Comparison of ENCODE assay signal across 13 mouse cellular contexts in genomic region chr10:122402270-122402669, GRCm38 (mm10). TPM values are rescaled to one million over a fixed set of nuclear protein-coding genes. Genes with fewer than 3 reads are reported as not detected.
"Had no signal": no experiment of that assay in that cellular context is flagged by ENCODE, and none has a peak within 500 bp of the region (broad histone marks: within the 10 kb centered on the region; RNA-seq: fewer than 3 reads in every experiment).

No protein-coding gene starts in this region.

- DNase-seq: liver, postnatal 0 days; lung, adult 2 months; lung, postnatal 14 days; lung, postnatal 36 days; midbrain, embryonic 14.5 days; right cerebral cortex, postnatal 14 days; thymus, adult 2 months; thymus, postnatal 25 days; thymus, postnatal 4 days had no signal

- ATAC-seq: liver, postnatal 0 days; lung, postnatal 0 days; midbrain, embryonic 16.5 days had no signal

RNA-seq across cellular contexts. Expression of gene Avpr1a, which starts 46.0 kb away (rescaled TPM):
- total RNA-seq: megakaryocyte, adult 5-6 weeks; megakaryocyte-erythroid progenitor cell, adult 5-6 weeks had no signal
